Mouse (Mus musculus): Measurements from ENCODE around the gene Arhgef2. TPM values are rescaled to one million over a fixed set of nuclear protein-coding genes. Genes with fewer than 3 reads are reported as not detected.
A peak's percentile ranks its signal among the peaks of the same experiment; 100 is the strongest.
"Not testable (repeated sequence)": the region's sequence is repeated elsewhere in the genome, so short reads cannot be mapped to it uniquely, and the experiment has no call there.

Gene Arhgef2
- polyA plus RNA-seq (2016; fragmentation: Nextera tagmentation; extraction: Ambion mirVana), result 110 and 116 TPM in 2 replicates

- H3K36me3 ChIP-seq (replicated peaks); H3K27me3 ChIP-seq (replicated peaks; ENCODE audit: low read depth, poor library complexity, severe bottlenecking); H3K9me3 ChIP-seq; DNase-seq (ENCODE audit: low spot score): not testable (repeated sequence)
- Histone ChIP-seq H3K4me3 (peak within 1 kb of the TSS; percentile 57), H3K4me1 (peaks cover 24% of the 10 kb centered on the region), H3K27ac (replicated peaks) (peak within 1 kb of the TSS; percentile 63)
- WGBS, result 92% methylated on average over 2 of the region's 2 CpGs
Observed at GRCm38 (mm10) chr3:88605666-88606065, at the start of gene Arhgef2. Gene Arhgef2 (plus strand): TSS chr3:88605966.

GRCm38 (mm10) chr3:88556616-88557015 is 49.1 kb upstream of the Arhgef2 start:
- Histone ChIP-seq H3K9me3 (no peaks in the 10 kb centered on the region), H3K4me3 (no peak overlapping the region), H3K4me1 (peaks cover 36% of the 10 kb centered on the region), H3K36me3 (replicated peaks) (peaks cover 67% of the 10 kb centered on the region), H3K27ac (replicated peaks) (no peak overlapping the region), H3K27me3 (replicated peaks; ENCODE audit: low read depth, poor library complexity, severe bottlenecking) (no peaks in the 10 kb centered on the region)
- 92% methylated on average over 8 of the region's 8 CpGs for WGBS
- DNase-seq (ENCODE audit: low spot score), result no peak

GRCm38 (mm10) chr3:88559596-88559995 is 46.2 kb upstream of the Arhgef2 start:
- DNase-seq (ENCODE audit: low spot score), result no peak
- Histone ChIP-seq H3K9me3 (no peaks in the 10 kb centered on the region), H3K4me1 (peaks cover 18% of the 10 kb centered on the region), H3K4me3 (no peak overlapping the region), H3K27me3 (replicated peaks; ENCODE audit: low read depth, poor library complexity, severe bottlenecking) (no peaks in the 10 kb centered on the region), H3K36me3 (replicated peaks) (peaks cover 97% of the 10 kb centered on the region), H3K27ac (replicated peaks) (no peak overlapping the region)
- whole genome bisulfite sequencing, result 94% methylated on average over 9 of the region's 9 CpGs

GRCm38 (mm10) chr3:88561989-88562388 is 43.8 kb upstream of the Arhgef2 start:
- H3K9me3 ChIP-seq, result no peaks in the 10 kb centered on the region
- H3K36me3 ChIP-seq (replicated peaks), result peaks cover 100% of the 10 kb centered on the region
- no peak overlapping the region for H3K4me3 ChIP-seq
- no peaks in the 10 kb centered on the region for H3K27me3 ChIP-seq (replicated peaks; ENCODE audit: low read depth, poor library complexity, severe bottlenecking)
- DNase-seq (ENCODE audit: low spot score), result no peak
- WGBS, result 69% methylated on average over 4 of the region's 4 CpGs
- H3K27ac ChIP-seq (replicated peaks), result no peak overlapping the region
- no peaks in the 10 kb centered on the region for H3K4me1 ChIP-seq

- Histone ChIP-seq H3K4me1 (no peaks in the 10 kb centered on the region), H3K27me3 (replicated peaks; ENCODE audit: low read depth, poor library complexity, severe bottlenecking) (no peaks in the 10 kb centered on the region), H3K36me3 (replicated peaks) (peaks cover 100% of the 10 kb centered on the region), H3K27ac (replicated peaks) (no peak overlapping the region), H3K9me3 (no peaks in the 10 kb centered on the region), H3K4me3 (no peak overlapping the region)
- no peak for DNase-seq (ENCODE audit: low spot score)
- 77% methylated on average over 4 of the region's 4 CpGs for WGBS
Observed at GRCm38 (mm10) chr3:88563442-88563841, 42.3 kb upstream of the Arhgef2 start.

DNA sequence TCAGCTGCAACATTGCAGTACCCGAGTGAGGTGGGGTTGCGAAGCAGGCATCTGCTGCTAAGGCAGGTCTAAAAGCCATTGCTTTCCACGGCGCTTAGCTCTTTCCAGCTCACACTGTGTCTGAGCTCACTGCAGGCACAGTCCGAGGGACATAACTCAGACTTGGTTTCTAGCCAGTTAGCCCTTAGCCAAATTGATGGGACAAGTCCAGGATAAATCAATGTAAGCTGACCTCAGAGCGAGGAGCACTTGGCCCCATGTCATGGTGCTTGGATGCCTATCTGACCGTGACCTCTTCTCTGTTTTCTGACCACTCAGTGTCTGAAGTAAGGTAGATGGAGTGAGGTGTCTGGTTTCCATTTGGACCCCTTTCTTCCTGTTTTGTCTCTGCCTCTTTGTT is 41.8 kb upstream of the Arhgef2 start:
- no peaks in the 10 kb centered on the region for H3K4me1 ChIP-seq
- WGBS, result 90% methylated on average over 7 of the region's 7 CpGs
- H3K36me3 ChIP-seq (replicated peaks), result peaks cover 100% of the 10 kb centered on the region
- H3K27me3 ChIP-seq (replicated peaks; ENCODE audit: low read depth, poor library complexity, severe bottlenecking), result no peaks in the 10 kb centered on the region
- no peak overlapping the region for H3K27ac ChIP-seq (replicated peaks)
- DNase-seq (ENCODE audit: low spot score), result no peak
- no peaks in the 10 kb centered on the region for H3K9me3 ChIP-seq
- H3K4me3 ChIP-seq, result no peak overlapping the region

DNA sequence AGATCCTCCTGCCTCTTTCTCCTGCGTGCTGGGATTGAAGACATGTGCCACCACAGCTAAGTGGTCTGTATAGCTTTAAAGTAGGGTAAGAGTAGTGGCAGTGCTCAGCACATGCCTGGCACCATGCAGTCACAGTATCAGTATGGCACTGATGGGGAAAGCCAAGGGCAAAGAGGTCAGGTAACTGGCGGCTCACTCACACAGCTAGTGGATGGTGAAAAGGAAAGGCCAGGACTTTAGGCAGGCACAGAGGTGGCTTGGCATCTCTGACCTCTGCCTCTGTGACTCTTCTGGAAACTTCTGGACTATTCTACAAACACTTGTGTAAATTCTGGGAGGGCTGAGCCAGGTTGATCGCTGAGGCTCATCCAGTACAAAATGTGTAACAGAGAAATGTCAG is 39.6 kb upstream of the Arhgef2 start:
- no peak overlapping the region for H3K27ac ChIP-seq (replicated peaks)
- peaks cover 98% of the 10 kb centered on the region for H3K36me3 ChIP-seq (replicated peaks)
- no peak overlapping the region for H3K4me3 ChIP-seq
- no peaks in the 10 kb centered on the region for H3K27me3 ChIP-seq (replicated peaks; ENCODE audit: low read depth, poor library complexity, severe bottlenecking)
- H3K9me3 ChIP-seq, result no peaks in the 10 kb centered on the region
- WGBS, result 88% methylated on average over 3 of the region's 3 CpGs
- no peak for DNase-seq (ENCODE audit: low spot score)
- no peaks in the 10 kb centered on the region for H3K4me1 ChIP-seq

DNA sequence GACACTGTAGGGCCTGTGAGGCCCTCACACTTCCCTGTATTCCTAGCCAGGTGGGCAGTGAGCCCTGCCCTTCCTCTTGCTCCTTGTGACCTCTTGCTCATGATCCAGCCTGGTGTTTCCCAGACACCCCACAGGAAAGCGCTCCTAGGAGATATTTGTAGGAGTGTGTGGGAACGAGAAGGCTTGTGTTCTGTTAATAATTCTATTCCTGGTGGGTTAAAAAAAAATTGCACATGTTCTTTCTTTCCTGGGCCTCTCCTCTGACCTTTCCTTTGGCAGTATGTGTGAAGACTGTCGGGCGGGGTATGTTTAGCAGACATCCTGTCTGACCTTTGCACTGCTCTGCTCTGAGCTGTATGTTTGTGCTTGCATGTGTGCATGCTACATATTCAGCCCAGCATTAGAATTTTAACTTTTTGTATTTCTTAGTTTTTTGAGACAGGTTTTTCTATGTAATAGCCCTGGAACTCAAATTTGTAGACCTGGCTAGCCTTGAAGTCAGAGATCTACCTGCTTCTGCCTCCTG is 39.2 kb upstream of the Arhgef2 start:
- Histone ChIP-seq H3K9me3 (no peaks in the 10 kb centered on the region), H3K4me1 (no peaks in the 10 kb centered on the region), H3K27me3 (replicated peaks; ENCODE audit: low read depth, poor library complexity, severe bottlenecking) (no peaks in the 10 kb centered on the region), H3K27ac (replicated peaks) (no peak overlapping the region), H3K4me3 (no peak overlapping the region), H3K36me3 (replicated peaks) (peaks cover 94% of the 10 kb centered on the region)
- 92% methylated on average over 4 of the region's 4 CpGs for WGBS
- no peak for DNase-seq (ENCODE audit: low spot score)

DNA sequence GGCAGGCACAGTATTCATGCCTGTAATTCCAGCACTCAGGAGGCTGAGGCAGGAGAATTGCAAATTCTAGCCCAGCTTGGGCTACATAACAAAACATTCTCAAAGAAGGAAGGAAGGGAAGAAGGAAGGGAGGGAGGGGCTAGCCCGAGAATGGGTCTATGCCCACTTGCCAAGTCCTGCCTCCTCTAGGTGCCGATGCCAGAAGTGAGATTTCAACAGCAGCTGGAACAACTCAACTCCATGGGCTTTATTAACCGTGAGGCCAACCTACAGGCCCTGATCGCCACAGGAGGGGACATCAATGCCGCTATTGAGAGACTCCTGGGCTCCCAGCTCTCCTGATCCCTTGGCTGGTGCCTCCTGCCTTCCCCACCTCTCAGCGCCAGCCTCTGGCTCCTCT is 37.9 kb upstream of the Arhgef2 start:
- H3K27me3 ChIP-seq (replicated peaks; ENCODE audit: low read depth, poor library complexity, severe bottlenecking), result no peaks in the 10 kb centered on the region
- H3K9me3 ChIP-seq, result no peaks in the 10 kb centered on the region
- no peak overlapping the region for H3K27ac ChIP-seq (replicated peaks)
- 96% methylated on average over 6 of the region's 6 CpGs for WGBS
- H3K4me3 ChIP-seq, result no peak overlapping the region
- H3K4me1 ChIP-seq, result no peaks in the 10 kb centered on the region
- peaks cover 81% of the 10 kb centered on the region for H3K36me3 ChIP-seq (replicated peaks)
- no peak for DNase-seq (ENCODE audit: low spot score)

DNA sequence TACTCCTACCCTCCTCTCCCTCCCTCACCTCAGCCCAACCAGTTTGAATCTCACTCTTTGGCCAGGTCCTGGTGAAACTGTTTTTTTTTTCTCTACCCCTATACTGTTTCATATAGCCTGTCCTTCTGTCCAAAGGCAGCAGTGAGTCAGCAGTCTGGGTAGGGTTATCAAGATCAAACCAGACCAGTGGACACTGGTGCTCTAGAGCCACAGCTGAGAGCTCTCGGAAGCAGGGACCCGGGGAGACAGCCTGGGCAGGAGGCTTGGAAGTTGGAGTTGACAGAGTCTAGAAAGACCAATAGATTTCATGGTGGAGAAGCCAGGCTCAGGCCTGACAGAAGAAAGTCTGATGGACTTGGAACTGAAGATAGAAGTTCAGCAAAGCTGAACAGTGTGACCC is 37.2 kb upstream of the Arhgef2 start:
- Histone ChIP-seq H3K36me3 (replicated peaks) (peaks cover 73% of the 10 kb centered on the region), H3K27ac (replicated peaks) (no peak overlapping the region), H3K4me1 (no peaks in the 10 kb centered on the region), H3K4me3 (no peak overlapping the region), H3K9me3 (no peaks in the 10 kb centered on the region), H3K27me3 (replicated peaks; ENCODE audit: low read depth, poor library complexity, severe bottlenecking) (no peaks in the 10 kb centered on the region)
- no peak for DNase-seq (ENCODE audit: low spot score)
- 93% methylated on average over 2 of the region's 2 CpGs for WGBS

DNA sequence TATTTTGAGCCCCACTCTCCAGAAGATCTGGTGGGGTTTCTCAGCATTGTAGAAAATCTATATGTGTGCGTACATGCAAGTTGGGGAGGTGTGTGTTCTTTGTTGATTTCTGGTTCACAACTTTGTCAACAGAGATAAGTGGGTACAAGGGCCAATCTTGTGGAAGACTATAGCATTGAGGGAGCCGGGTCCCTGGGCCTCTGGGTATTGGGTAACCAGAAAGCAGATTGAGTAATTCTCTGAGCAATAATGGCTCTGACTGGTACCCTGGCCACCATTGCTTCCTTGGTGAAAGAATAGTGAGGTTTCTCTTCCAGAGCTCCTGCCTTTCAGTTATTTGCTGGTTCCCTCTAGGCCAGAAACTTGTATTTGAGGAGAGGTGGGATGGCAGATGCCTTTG is 36.7 kb upstream of the Arhgef2 start:
- H3K36me3 ChIP-seq (replicated peaks), result peaks cover 69% of the 10 kb centered on the region
- DNase-seq (ENCODE audit: low spot score), result no peak
- H3K9me3 ChIP-seq, result no peaks in the 10 kb centered on the region
- no peak overlapping the region for H3K4me3 ChIP-seq
- no peaks in the 10 kb centered on the region for H3K27me3 ChIP-seq (replicated peaks; ENCODE audit: low read depth, poor library complexity, severe bottlenecking)
- no peak overlapping the region for H3K27ac ChIP-seq (replicated peaks)
- H3K4me1 ChIP-seq, result no peaks in the 10 kb centered on the region
- 95% methylated on average over 2 of the region's 2 CpGs for WGBS

DNA sequence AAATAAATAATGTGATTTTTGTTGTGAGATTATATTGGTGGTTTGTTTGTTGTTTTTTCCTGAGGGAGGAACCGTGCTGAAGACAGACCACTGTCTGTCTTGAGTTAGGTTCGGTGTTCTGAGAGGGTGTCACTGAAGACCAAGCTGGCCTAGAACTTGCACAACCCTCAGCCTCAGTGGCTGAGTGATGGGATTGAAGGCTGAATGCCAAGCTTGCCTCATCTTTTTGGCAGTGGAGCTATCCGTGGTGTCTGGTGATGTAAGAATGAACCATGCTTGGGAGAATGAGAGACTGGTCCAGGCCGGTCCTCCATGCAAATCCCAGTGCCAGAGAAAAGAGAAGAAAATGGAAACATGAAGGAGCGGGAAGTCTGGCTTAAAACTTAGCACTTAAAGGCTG is 36.1 kb upstream of the Arhgef2 start:
- Histone ChIP-seq H3K9me3 (no peaks in the 10 kb centered on the region), H3K27me3 (replicated peaks; ENCODE audit: low read depth, poor library complexity, severe bottlenecking) (no peaks in the 10 kb centered on the region), H3K36me3 (replicated peaks) (peaks cover 63% of the 10 kb centered on the region), H3K4me1 (no peaks in the 10 kb centered on the region), H3K27ac (replicated peaks) (no peak overlapping the region), H3K4me3 (no peak overlapping the region)
- 91% methylated on average over 5 of the region's 5 CpGs for WGBS
- DNase-seq (ENCODE audit: low spot score), result no peak

GRCm38 (mm10) chr3:88570341-88570740 is 35.4 kb upstream of the Arhgef2 start:
- peaks cover 56% of the 10 kb centered on the region for H3K36me3 ChIP-seq (replicated peaks)
- no peaks in the 10 kb centered on the region for H3K4me1 ChIP-seq
- DNase-seq (ENCODE audit: low spot score), result no peak
- H3K27ac ChIP-seq (replicated peaks), result no peak overlapping the region
- H3K4me3 ChIP-seq, result no peak overlapping the region
- WGBS, result 94% methylated on average over 10 of the region's 10 CpGs
- H3K27me3 ChIP-seq (replicated peaks; ENCODE audit: low read depth, poor library complexity, severe bottlenecking), result no peaks in the 10 kb centered on the region
- H3K9me3 ChIP-seq, result no peaks in the 10 kb centered on the region

GRCm38 (mm10) chr3:88571856-88572255 is 33.9 kb upstream of the Arhgef2 start:
- H3K4me3 ChIP-seq, result no peak overlapping the region
- peaks cover 41% of the 10 kb centered on the region for H3K36me3 ChIP-seq (replicated peaks)
- H3K27me3 ChIP-seq (replicated peaks; ENCODE audit: low read depth, poor library complexity, severe bottlenecking), result no peaks in the 10 kb centered on the region
- H3K9me3 ChIP-seq, result no peaks in the 10 kb centered on the region
- no peaks in the 10 kb centered on the region for H3K4me1 ChIP-seq
- 71% methylated on average over 1 of the region's 1 CpGs for WGBS
- DNase-seq (ENCODE audit: low spot score), result no peak
- H3K27ac ChIP-seq (replicated peaks), result no peak overlapping the region
